Mouse (Mus musculus) natural killer cell, adult 2 months (primary cell): ENCODE measurements at regions not wholly inside any gene's neighbourhood (a gene's known extent, or its start where the extent isn't known, plus 50 kb on each side); places are given as distances from the start of the nearest gene placed in this dataset.

Experiments used
- DNase-seq, 2 experiments: peaks; one replicate each; pipeline ENCODE4 v3.0.0; 2022; ENCODE audit warnings: low spot score in 2 of 2

- no peak for DNase-seq
Measured at GRCm38 (mm10) chr19:54462480-54462879, 418.5 kb downstream of the Adra2a start.

- DNase-seq = no peak
Measured at GRCm38 (mm10) chr19:54470034-54470433, 426.1 kb downstream of the Adra2a start.

GRCm38 (mm10) chr19:54498066-54498465 is 454.1 kb downstream of the Adra2a start:
- no peak for DNase-seq

GRCm38 (mm10) chr19:54533858-54534257 is 489.9 kb downstream of the Adra2a start:
- DNase-seq = no peak

GRCm38 (mm10) chr19:54555351-54555750 is 511.4 kb downstream of the Adra2a start:
- DNase-seq = no peak

- DNase-seq = no peak
Measured at GRCm38 (mm10) chr19:54557984-54558383, 514.0 kb downstream of the Adra2a start.

GRCm38 (mm10) chr19:54583574-54583973 is 539.6 kb downstream of the Adra2a start:
- no peak for DNase-seq

- DNase-seq = no peak
Measured at GRCm38 (mm10) chr19:54584687-54585237, 540.8 kb downstream of the Adra2a start.

GRCm38 (mm10) chr19:54585326-54585725 is 541.4 kb downstream of the Adra2a start:
- no peak for DNase-seq

GRCm38 (mm10) chr19:54603345-54603744 is 523.7 kb downstream of the Gpam start:
- DNase-seq = no peak

- no peak for DNase-seq
Measured at GRCm38 (mm10) chr19:54605346-54605745, 521.7 kb downstream of the Gpam start.

GRCm38 (mm10) chr19:54616924-54617323 is 510.1 kb downstream of the Gpam start:
- no peak for DNase-seq
